Mouse (Mus musculus) erythroblast, adult 5-6 weeks (primary cell): Measurements from ENCODE around the gene Mre11a. TPM values are rescaled to one million over a fixed set of nuclear protein-coding genes. Genes with fewer than 3 reads are reported as not detected.
A peak's percentile ranks its signal among the peaks of the same experiment; 100 is the strongest.

Experiments
- ATAC-seq: replicated peaks from 2 replicates; pipeline ENCODE4 v1.8.0; 2016; ENCODE audit warnings: moderate number of reproducible peaks, mild to moderate bottlenecking, moderate TSS enrichment, inconsistent platforms; ENCODE audit not compliant: poor library complexity, low FRiP score, severe bottlenecking
- total RNA-seq, 2 experiments: library from RNA; stranded (forward) in 1 of 2; stranded (reverse) in 1 of 2; fragments of 150-400 nt in 1 of 2; fragments of 200-764, 138-1000 nt in 1 of 2; gene quantifications; 2 replicates each; pipeline versions ENCODE4 v1.2.3 to v1.2.4; 2015 to 2017; ENCODE audit warnings: low replicate concordance in 2 of 2

Gene Mre11a
- total RNA-seq (2015; ENCODE audit: low replicate concordance) = 22.3 and 27.8 TPM in 2 replicates
- 15.0 and 19.0 TPM in 2 replicates for total RNA-seq (2017; ENCODE audit: low replicate concordance)

DNA sequence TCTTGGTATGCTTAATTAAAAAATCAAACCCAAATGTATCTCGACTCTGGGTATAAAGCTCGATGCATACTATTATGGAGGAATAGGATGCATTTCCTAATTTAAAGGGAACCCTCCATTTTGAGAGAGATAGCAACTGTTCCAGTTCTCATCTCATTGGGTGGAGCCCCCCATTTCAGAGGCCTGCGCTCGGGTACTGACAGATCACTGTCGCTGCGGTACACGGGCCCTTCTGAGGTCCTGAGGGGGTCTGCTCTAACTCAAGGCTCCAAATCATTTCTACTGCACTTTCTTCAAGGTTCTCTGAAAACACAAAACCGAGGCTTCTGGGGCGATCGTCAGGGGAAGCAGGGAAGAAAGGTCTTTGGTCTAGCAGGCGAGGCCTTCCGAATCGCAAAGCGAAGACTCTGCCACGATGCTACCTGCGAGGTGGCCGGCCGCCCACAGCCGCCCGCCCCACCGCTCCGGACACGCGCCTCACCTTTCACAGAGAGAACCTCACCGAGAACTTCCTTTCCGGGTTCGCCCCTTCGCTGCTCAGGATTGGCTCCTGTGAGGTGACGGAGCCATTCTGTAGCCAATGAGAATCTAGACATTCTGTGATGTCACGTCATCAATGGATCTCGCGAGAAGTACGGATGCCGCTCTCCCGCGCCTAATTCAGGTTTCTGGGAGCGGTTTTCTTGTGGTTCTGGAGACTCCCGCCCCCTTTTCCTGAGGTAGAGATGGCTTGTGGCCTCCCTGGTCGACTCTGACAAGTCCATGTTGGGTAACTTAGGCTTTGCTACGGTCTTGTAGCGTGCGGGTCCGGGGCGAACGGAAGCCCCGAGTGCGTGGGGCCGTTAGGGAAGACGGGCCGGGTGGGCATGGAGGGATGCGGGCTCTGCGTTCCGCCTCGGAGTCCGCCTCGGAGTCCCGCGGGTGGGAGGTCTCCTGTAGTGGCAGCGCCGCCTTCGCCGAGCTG, at the start of gene Mre11a, which contains the start of gene Ankrd49:
Mre11a (plus strand) TSS at position 616 of the 964 bp plus-strand sequence.
Ankrd49 (minus strand) TSS at position 818 of the 964 bp plus-strand sequence.
- ATAC-seq = peak; percentile 100

DNA sequence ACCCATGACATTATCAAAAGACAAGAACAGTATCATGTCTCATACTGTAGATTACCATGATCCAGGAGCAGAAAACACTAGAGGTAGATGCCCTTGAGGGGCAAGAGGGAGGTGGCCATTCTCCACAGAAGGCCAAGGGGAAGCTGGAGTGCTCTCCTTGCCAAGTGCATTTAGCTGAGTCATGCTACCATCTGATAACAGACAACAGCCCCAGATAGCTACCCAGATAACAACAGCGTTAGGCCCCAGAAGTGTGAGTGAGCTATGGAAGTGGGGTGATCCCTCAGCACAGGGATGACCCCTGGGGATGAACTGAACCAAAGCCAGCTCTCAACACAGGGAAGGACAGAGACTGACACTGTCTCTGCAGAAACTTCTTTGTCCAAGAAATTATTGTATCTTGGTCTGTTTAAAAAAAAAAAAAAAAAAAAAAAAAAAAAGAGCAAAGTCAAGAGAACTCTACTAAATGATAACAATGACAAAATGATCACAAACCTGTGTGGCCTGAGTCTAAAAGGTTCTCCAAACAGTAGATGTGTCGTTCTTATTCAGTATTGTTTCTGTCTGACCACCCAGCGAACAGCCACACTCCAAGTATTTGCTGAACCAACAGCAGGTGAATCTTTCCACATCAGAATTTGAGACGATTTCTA, 44.8 kb upstream of the Mre11a start:
- no peak for ATAC-seq

DNA sequence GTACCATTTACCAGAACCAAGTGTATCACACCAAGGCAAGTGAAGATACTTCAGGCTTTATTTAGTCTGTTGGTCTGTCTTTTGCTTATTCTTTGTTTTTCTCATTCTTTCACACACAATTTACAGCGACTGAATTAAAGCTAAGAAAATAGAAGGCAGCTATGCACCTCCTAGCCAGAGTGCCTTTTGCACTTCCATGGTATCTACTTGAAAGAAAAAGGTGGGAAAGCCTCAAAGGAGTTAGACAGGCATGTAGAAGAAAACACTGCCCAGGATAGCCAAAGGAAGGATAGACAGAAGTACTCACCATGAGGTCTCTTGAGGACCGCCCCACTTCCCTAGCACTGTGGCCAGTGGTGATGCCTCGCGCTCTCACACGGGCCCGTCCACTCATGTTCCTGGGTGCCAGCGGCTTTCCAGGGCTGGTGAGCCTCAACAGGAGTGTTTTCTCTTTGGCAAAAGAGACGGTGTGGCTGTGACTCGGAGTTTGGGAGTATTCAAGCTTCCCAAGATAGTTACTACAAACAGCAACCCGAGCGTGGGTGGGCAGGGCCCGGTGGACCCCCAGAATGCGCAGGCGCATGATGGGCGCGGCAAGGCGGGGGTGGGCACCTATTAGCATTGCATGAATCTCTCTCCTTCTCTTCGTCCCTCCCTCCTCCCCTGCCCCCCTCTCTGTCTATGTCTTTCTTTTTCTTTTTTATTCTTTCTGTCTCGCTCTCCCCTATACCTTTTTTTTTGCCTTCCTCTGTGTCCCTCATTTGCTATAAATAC, 44.1 kb upstream of the Mre11a start, which contains the start of gene Piwil4:
Piwil4 (minus strand) TSS at position 583 of the 774 bp plus-strand sequence.
- no peak for ATAC-seq

DNA sequence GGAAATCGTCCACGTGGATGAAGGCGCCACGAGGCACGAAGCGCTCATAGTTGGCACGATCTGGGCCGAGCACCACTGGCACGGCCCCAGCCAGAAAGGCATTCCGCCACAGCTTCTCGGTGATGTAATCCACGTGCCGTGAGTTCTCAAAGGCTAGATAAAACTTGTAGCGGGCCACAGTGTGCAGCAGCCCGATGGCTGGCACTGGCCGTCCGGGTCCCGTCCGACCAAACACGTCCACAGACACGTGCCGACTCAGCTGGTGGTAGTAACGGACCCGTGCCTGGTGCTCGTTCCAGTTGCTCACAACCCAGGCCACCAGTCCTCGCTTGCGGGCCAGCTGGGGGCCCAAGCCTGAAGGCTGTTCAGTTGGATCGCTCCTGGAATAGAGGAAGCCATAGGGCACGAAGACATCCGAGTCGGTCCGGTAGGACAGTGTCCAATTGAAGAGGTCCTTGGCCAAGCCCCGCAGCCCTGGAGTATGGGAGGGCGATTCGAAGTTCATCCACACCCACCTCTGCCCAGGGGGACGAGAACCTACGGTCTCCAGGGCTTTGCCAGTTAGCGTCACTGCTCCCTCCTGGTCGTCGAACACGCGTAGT, 33.5 kb upstream of the Mre11a start:
- ATAC-seq = no peak

DNA sequence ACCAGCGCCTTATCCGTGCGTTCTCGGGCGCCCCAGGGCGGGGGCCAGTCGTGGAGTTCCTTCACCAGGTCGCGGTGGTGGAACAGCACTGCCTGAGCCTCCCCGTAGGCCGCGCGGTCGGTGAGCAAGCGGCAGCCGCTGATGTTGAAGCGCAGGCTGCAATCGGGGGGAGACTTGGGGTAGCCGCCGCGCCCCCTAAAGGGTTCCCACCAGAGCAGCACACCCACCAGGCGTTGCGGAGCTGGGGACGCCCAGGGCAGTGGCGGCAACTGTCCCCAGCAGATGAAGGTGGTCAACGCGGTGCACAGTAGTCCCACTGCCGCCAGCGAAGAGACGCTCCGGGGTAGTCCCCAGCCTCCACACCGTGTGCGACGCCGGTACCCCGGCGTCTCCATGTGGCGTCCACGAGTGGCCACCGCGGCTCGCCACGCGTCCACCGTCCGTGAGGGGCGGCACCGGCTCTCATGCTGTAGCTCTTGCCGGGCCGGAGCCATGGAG, 32.9 kb upstream of the Mre11a start:
- ATAC-seq = no peak

DNA sequence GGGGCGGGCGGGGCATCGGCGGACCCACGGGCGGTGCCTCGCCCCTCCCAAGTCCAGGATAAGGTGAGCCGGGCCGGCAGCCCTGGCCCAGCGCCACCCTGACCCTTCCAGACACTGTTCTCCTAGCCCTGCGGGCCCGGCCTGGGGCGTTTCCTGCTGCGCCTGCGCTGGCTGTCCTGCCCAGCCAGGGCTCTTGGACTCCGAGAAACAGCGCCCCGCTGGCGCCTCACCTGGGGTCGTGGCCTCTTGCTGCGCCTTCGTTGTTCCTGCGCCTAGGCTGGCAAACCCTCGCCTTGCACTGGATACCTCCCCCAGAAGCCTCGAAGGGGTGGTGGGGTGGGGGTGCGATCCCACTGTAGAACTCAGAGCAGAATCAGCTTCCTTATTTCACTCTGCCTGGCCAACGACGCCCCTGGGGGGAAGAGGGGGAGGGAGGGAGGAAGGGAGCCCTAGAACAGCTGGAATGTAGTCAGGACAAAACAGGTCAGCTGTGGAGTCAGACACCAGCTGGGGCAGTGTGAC, 32.4 kb upstream of the Mre11a start, which contains the start of gene Fut4:
Fut4 (minus strand) TSS at position 393 of the 522 bp plus-strand sequence.
- no peak for ATAC-seq

DNA sequence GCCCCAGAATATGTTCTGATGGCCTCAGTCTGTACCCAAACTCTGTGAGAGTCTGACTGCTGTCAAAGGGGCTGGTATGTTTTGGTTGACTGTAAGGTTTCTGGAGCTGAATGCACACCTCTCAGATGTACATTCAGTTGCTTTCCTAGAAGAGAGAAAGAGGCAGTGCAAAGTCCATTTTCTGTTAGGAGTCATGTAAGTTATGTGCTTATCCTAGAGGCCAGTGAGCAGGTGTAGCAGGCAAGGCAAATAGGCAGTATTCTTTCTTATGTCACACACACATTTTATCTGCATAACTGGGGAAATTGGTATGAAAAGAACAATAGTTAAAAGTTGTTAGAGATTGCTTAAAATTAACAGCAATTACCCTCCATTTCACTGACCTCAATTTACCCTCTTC, 30.5 kb upstream of the Mre11a start:
- ATAC-seq = no peak

DNA sequence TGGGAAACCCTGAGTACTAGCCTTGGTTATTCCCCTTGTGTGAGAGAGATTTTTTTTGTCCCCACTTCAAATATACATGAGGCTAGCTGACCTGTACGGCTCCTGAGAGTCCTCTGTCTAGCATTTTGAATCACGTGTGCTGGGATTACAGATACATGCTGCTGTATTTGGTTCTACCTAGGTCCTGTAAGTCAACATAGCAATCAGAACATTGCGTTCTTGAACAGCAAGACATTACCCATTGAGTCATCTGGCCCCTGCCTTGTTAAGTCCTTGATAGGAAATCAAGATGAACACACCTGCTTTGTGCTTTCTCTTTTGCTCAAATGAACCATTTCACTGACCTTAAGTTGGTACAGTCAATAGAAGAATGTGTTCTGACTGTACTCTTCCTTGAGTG, 30.0 kb upstream of the Mre11a start:
- no peak for ATAC-seq

DNA sequence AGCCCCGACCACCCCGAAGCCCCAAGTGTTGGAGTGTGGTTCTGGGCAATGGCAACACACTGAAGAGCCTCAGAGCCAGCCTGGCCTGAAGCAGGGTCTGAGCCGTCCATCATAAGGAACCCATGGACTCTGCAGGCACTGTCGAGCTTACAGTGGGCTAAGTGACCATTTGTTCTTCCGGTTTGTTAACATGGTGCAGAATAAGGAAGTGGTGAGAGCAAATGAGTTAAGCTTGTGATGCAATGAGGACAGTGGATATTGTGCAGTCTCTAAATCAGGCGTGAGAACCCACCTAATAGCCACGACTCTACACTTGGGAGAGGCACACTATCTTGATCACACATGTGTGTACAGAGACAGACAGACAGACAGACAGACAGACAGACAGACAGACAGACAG, 25.9 kb upstream of the Mre11a start:
- ATAC-seq = no peak

DNA sequence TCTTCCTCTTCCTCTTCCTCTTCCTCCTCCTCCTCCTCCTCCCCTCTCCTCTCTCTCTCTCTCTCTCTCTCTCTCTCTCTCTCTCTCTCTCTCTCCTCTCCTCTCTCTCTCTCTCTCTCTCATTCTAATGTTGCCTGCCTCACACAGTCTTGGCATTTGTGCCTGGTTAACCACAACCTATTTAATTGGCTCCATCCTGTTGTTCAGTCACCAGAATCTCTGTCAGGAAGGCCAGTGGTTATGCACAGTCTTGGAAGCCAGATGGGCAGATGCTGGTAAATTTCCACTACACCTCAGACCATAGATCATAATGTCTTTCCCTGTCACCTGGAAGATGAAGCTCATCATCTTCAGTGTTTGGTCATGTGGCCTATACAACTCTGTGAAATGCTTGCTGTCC, 25.2 kb upstream of the Mre11a start:
- ATAC-seq = no peak

DNA sequence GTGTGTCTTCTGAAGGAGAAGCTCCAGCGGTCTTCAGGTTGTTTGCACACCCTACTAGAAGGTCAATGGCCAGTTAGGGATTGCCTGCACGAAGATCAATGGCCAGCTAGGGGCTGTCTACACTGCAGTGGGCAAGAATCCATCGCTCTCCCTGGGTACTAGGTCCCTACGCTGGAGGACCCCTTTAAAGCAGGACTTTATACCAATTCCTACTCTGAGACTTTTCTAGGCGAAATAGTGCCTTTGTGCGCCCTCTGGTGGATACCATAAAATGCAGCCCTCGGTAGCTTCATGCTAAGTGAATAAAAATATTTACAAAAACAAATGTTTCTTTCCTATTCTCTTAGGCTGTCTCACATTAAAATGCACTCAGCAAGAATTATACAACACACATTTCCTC, 19.7 kb upstream of the Mre11a start:
- no peak for ATAC-seq

DNA sequence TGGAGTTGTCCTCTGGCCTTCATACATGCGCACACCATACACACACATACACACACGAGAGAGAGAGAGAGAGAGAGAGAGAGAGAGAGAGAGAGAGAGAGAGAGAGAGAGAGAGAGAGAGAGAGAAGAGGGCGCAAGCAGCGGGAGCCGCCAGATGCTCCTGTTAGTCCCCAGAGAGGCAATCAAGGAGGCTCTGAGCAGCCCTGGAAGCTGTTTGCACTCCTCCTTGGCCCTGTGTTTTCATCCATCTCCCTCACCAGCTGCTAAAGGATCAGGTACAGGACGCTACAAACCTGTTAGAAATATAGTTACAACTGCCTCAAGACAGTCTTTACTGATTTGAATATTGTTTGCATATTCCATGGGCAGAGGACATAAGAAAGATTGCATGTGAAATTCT, 14.6 kb upstream of the Mre11a start:
- ATAC-seq = no peak

DNA sequence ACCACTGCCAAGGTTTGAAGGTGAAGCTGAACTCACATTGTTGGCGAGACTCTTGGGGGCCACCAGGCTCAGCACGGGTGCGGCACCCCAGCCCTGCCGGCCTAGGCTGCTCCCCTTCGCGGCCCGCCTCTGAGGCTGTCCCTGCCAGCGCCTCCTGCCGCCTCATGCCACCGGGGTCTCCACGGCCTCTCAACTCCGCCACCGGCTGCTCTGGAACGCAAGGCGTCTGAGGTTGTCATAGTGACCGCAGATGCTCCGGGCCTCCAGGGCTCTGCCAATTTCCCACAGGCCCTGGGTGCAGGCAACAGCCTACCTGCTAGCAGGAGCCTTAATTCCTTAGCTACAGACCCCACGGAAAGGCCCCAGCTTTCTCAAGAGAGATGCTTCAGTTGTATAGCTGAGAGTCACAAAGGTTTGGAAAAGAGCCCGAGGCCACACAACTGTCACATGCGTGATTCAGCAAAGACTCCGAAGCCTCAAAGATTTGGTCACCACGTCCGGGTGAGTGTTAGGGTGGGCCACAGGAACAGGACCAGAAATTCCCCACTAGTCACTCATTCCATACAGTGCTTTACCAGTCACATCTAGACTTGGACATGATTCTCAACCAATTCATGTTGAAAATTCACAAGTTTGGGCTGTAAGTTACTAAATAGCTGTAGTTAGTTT, 13.5 kb upstream of the Mre11a start, which contains the start of gene 1700012B09Rik:
1700012B09Rik (minus strand) TSS at position 228 of the 669 bp plus-strand sequence.
- no peak for ATAC-seq

DNA sequence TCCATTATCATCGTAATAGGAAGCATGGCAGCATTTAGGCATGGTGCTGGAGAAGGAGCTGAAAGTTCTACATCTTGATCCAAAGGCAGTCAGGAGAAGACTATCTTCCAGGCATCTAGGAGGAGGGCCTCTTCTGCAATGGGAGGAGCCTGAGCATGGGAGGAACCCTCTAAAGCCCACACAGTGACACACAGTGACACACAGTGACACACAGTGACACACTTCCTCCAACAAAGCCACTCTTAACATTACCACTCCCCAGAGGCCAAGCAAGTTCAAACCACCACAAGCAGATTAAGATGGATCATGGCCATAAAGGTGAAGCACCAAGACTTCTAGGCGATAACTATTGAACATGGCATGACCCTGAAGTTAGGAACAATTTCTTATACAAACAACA, 12.4 kb upstream of the Mre11a start:
- no peak for ATAC-seq

DNA sequence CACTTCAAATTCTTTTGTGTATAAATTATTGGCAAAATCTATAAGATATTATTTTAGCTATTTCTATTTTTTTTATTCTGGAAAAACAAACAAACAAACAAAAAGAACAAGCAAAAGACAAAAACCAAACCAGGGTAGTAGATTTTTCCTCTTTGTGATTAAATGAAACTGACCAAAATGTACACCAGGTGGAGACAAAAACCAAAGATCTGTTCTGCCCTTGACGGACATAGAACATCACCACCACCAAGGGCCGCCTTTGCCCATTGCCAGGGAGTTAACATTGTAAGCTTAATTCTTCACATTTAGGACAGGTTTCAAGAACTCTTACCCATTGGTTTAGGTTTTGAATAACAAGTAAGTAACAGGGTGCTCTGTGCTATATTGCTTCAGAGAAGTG, 10.6 kb upstream of the Mre11a start:
- no peak for ATAC-seq

DNA sequence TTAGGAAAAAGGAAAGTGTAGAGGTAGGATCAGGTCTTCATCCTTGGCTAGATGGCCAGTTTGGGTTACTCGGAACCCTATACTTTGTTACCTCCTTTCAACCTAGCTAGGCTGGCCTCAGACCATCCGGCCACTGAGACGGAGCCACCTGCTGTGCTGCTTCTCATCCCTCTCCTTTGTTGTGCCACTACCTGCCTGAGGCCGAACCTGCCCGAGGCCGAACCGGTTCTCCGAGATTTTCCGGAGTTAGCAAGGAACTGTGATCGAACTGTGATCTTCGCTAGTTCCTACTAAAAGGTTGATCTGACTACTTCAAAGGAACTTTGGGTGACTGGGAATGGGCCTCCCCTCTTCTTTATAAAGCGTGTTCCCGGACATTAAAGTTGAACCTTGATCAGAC, 6.1 kb upstream of the Mre11a start:
- no peak for ATAC-seq

DNA sequence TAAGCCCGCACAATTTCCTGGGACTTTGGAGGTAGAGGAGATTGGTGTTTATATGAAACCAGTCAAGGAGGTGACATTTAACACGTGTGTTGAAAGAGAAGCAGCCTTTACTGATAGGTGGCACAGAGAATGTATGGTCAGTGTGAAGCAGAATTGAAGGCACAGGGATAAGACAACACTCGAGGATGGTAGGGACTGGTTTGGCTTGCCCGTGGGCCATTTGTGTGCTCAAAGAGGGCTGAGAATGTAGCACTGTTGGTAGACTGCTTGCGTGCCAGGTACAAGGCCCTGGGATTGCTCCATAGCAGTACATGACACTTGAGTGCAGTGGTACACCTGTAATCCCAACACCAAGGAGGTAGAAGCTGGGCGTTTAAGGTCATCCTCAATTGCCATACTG, 2.9 kb downstream of the Mre11a start:
- ATAC-seq = no peak

DNA sequence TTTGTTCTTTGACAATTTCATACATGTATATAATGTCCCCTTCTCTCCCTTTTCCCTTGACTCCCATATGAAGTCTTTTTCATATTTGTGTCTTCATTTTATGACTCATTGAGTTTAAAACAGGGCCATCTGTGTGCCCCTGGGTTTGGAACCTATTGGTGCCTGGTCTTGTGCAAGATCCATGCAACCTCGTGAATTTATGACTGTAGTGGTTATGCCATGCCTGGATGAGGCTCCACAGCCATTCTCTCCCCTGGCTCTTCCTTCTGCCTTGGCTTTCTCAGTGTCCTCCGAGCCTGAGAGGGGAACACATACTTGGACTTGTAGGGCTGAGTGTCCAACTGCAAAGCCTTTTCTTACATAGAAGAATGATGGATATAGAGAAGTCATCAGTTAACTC, 21.3 kb downstream of the Mre11a start:
- ATAC-seq = no peak

DNA sequence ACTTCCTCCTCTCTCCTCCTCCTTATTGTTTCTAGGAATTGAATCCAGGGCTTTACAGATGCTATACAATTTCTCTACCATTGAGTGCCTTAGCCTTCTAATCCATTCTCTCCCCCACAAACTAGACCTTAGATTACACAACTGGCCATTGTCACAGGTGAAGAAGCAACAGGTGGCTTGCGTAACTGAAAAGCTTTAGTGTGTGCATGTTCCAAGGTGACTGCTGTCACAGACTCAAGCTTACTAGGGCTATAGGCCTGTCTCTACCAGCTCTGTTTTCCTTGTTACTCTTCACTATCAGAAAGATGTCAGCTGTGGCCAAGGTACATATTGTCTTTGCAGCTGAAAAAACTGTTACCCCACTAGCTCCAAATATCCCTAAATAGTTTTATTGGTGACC, 22.3 kb downstream of the Mre11a start:
- no peak for ATAC-seq
